Mouse (Mus musculus) neutrophil, adult 5-6 weeks (primary cell): ENCODE measurements around the gene Slc38a11. TPM values are rescaled to one million over a fixed set of nuclear protein-coding genes. Genes with fewer than 3 reads are reported as not detected.

Source experiments
- ATAC-seq: fragments of 151-379, 151-347 bp; 2 replicates; pipeline ENCODE4 v1.8.0; 2017; ENCODE audit warnings: mild to moderate bottlenecking, moderate TSS enrichment; ENCODE audit not compliant: insufficient number of reproducible peaks, poor library complexity, low FRiP score, severe bottlenecking; ENCODE audit errors: extremely low read depth
- total RNA-seq: library from RNA; stranded (forward); fragments of 200-1000 nt; gene quantifications from 2 replicates; pipeline ENCODE4 v1.2.3, GENCODE M21; 2017

The Slc38a11 gene
- 0.49 TPM in 1 of 2 replicates, not detected in the other for total RNA-seq

DNA sequence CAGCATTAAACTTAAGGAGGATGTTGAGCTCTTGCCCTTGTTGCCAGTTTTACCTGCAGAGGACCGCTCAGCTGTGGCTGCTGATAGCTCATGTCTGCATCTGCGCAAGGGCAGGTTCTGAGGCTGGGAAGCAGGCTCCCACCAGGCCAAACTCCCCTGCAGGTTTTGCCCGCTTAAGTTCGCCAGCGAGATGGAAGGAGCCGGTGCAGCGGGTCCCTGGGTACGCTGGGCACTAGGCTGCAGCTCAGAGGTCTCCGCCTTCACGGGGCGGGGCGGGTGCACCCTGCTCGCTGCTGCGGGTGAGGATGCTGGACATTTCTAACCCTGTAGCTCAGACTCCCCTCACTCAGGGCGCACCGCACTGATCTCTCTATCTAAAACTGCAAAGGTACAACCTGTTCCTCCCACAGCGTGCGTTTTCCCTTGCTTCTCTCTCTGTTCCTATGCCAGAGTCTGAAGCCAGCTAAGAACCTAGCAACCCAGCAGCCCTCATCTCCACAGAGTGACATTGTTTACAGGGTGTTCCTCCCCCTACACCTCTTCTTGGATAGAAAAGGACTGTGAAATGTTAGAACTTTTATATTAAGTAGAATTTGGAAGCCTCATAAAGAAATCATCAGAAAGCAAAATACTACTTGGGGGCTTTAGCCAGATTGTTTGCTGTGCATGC, at the start of gene Slc38a11:
Slc38a11 (minus strand) TSS at position 207 of the 670 bp plus-strand sequence.
- no peak for ATAC-seq

DNA sequence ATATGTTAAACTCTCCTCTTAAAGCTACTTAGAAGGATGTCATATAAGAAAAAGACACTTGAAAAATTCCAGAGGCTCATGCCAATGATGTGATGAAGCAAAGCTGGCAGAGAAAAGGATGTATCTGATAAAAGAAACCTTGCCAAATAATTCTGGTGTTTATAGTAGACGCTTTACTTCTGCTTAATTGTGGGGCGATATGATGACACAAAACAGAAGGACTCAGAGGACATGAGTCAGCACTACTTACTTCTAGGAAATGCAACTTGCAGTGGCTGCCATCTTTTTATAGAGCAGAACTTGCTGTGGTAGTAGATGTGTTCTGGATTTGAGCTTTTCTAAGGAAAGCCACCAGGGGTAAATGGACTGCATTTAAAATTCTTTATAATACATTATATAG, 43.3 kb upstream of the Slc38a11 start:
- no peak for ATAC-seq

DNA sequence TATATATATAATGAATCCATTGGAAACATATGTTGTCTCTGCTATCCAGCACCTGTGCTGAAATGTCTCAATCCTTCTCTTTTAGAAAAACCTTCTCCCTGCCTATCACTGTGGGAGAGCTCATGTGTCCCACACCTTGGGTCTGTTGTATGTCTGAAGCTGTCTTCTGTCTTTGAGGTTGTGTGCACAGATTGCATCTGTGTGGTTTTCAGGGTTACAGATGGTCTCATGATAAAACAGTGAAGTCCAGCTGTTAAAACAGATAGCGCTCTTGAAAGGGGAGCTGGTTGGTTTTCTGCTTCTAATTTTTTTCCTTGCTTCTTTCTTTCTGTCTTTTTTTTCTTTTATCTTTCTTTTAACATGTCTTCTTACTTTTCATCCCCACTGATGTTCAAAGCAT, 41.6 kb upstream of the Slc38a11 start:
- ATAC-seq, result no peak

DNA sequence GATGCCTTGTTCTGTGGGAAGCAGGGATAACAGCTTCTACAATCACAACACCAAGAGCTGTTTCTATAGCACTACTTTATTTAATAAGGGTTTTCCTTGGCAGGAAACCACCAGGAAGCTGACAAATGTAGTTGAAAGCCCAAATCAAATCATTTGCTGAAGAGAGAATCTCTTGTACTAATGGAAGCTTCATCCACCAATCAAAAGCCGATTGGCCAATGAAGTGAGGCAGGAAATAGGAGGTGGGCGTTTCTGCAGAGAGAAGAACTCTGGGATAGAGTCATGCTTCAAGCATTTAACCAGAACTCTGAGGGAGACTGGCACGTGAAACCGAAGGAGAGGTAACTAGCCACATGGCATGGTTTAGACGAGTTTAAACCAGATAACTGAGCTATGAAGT, 38.2 kb upstream of the Slc38a11 start:
- ATAC-seq, result no peak

DNA sequence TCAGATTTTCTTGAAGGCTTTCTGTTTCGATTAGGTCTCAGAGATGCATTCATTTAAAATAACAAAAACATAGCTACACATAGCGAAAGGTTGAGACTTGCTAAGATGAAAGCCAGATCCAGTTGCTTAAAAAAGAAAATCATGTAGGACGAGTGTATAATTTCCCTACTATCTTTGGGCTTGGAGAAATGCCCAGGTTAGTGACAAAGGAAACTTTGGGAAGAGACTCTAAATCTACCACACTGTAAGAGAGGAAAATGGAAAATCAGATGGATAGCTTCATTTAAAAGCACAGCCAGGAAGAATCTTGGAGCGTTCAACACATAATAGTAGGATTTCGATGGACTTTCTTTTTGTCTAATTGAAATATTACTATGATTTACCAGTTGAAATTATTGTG, 36.1 kb upstream of the Slc38a11 start:
- no peak for ATAC-seq

DNA sequence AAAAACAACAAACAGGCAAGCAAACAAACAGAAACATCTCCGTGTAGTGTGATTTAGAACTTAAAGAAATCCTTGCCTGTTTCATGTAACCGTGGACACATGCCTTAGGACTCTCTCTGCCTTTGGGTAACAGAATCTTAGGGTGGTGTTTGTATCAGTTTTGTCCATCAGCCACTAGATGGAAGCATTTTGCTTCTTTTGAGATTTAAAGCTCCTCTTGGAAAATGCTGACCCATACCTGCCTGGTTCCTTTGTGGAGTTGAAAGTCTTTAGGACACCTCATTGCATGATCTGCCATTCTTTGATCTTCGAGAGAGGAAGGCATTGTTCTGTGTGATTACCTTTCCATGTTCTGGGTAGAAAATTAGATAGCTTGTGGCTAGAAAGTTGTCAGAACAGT, 32.3 kb upstream of the Slc38a11 start:
- no peak for ATAC-seq

DNA sequence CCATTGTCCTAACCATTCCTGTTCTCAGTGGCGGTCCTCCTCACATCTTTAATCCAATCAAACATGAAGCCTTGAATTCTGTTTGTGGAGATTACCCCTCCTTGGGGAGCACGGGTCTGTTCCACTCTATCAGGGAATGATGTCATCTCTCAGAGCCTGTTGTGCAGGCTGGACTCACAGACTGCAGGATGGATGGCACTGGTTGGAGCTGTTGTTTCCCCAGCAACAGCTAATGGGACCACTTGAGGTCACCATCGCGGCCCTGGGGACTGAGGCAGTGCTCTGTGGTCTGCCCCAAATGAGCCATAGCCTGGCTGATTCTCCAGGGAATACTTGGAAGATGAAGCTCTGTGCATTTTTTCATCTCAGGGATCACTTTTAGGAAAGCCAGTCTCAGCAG, 29.2 kb upstream of the Slc38a11 start:
- ATAC-seq, result no peak

DNA sequence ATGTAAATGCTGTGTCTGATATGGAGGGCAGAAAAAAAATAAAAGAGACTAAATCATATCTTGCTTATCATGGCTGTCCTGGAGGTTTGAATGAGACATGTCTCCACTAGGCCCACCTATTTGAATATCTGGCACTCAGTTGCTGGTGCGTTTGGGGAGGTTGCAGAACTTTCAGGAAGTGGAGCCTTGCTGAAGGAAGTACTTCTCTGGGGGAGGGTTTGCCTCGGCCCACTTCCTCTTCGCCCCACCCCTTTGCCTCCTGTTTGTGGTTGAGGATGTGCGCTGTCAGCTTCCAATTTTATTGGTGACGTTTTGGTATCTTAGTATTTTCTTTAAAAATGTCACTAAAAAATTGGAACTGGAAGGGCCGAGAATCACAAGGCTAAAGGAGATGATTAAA, 27.5 kb upstream of the Slc38a11 start:
- ATAC-seq, result peak; percentile 90

DNA sequence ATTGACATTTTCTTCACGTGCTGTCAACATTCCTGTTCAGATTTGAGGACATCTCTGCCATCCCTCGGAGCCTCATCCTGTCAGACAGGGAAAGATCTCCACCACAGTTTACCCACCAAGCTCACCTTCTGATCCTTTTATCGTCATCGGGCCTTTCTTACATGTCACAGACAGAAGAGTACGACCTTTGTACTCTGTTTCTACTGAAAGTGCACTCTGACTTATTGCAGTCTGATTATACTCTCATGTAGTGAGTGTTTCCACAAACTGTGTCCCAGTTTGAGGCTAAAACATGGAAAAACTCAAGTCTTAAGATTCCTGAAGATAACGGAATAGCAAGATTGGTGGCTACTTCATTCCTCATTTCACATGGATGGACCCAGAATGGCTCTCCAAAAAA, 21.0 kb upstream of the Slc38a11 start:
- no peak for ATAC-seq

DNA sequence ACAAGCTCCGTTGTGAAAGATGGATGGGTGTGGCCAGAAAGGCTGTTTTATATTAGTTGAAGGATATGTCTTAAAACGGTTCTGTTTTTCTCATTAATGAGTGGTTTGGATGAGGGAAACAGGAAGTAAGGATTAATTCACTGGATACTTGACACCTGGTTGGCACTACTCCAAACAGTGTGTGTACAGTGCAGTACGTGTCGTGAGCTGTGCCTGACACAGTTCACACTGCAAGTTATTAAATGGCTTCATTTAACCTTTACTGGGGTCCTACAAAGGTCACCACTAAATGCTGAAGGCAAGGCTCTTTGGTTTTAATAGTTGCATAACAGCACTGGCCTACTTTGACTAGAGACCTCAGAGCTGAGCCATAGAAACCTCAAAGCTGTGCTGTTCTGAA, 18.7 kb upstream of the Slc38a11 start:
- no peak for ATAC-seq

DNA sequence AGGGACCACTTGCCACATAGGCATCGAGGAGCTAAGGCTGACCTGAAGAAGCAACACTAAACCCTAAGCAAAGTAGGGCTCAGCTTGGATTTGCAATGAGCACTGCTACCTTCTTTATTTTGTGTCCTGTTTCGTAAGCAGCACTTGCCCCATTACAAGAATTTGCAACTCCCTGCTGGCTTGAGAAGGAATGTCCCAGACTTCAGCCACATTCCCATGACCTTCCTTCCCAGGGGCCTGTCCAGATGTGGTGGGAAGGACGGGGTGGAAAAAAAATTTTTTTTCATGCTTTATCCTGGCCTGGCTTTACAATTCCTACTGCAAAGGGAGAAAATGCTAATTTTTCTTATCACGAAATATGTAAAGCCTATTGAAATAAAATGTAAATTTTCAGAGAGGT, 14.6 kb upstream of the Slc38a11 start:
- no peak for ATAC-seq

DNA sequence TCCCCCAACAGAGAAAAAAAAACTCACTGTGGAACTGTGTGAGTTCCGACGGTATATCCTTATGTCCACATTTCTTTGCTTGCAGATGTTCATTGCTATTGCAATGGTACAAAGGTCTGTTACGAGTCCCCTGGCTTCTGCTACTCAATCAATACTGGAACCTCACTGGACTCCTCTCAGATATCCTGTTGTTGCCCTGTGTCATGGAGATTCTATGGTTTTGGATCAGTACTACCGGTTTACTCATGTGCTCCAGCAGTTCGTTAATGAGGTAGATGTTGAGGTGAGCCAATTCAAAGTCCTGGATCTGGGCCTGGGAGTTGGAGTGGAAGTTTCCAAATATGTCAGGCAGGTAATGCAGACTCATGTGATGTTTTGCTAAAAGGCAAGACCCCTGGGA, 10.6 kb upstream of the Slc38a11 start:
- ATAC-seq, result no peak

DNA sequence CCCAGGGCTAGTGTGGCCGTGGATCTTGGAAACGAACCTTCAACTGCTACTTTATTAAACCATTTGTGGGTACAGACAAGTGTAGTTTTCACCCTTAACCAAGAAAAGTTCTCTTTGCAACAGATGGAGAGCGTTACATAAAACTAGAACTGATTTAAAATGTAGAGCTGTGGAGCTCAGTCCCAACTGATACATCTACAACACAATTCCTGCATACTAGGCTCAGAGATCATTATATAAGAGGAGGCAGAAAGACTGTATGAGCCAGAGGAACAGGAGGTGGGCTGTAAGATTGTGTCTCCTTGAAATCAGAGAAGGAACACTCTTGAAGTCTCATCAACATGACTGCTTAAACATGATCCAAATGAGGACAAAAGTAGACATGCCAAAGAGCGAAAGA, 9.2 kb upstream of the Slc38a11 start:
- ATAC-seq, result no peak

DNA sequence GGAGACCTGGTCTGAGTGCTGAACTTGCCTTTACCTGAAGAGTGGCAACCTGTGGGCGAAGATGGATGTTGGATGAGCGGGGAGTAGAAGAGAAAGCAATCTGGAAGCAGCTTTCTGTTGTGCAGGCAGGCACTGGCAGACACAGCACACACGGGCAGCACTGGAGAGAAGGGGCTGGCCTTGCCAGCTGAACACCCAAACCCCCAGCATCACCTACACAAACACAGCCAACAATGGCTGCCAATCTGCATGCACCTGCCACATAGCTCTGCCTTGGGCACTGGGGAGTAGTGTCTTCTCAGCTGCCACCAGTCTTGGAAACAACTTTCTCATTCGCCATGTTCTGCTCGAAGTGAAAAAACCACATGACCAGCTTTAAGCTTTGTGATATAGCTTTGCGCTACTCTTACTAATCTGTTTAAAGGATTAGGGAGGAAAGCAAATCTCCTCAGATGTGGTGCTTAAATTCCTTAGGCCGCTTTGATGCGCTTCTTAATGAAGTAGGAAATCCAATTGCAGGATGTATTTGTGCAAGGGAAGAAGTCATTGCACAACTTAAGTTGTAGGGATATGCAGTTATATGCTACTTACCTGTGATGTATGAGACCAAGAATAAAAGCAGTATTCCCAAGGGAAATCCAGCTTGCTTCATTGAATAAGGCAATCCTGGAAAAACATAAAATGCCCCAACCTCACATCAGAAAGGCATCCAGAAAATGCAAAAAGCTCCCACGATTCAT, 2.9 kb downstream of the Slc38a11 start:
- ATAC-seq, result no peak

DNA sequence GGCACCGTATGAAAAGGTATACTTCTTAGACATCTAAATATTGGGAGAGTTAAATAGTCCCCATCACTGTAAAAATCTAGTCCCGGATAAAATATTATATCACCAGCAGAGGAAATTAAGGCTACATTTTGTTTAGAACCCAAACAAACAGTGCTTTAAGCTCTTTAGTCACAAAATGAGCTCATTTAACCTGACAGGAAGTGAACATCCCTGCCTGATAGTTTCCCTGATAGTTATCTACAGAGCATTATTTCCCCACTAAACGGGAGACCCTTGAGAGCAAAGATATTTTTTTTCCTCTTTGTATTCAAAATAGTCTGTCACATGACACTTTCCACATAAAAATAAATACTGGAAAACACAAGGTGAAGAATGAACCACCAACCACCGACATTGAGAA, 16.5 kb downstream of the Slc38a11 start:
- no peak for ATAC-seq

DNA sequence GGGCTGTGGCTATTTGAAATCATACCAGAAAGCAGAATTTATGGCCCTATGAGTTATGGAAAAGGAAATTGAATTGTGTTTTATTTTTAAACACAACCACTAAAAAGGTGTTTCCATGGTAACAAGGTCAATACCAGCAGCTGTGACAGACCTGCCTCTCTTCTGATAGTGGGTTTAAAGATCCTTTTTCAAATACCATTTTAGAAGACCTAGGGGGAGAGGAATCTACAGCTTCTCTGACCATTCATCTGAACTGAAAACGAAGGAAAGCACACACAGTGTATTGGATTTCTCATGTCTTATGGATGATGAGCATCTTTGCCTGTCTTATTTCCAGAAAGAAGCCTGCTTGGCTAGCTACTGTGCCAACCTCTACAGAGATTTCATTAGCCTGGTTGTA, 16.9 kb downstream of the Slc38a11 start:
- no peak for ATAC-seq

DNA sequence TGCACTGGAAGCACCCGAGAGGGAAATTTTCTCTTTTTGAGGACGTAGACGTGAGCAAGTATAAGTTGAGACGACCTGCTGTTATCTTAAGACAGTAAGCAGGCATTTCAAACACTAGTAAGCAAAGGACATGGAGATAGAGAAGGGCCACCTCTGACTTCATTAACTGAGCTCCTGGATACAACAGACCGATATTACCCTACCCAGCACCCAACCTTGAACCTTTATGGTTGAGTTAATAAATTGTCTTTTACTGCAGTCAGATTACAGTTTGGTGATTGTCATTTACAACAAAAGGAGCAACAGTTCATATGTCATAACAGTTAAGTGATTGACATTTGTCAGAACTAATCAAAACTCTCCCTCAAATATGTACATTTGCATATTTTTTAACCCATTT, 17.8 kb downstream of the Slc38a11 start:
- no peak for ATAC-seq

DNA sequence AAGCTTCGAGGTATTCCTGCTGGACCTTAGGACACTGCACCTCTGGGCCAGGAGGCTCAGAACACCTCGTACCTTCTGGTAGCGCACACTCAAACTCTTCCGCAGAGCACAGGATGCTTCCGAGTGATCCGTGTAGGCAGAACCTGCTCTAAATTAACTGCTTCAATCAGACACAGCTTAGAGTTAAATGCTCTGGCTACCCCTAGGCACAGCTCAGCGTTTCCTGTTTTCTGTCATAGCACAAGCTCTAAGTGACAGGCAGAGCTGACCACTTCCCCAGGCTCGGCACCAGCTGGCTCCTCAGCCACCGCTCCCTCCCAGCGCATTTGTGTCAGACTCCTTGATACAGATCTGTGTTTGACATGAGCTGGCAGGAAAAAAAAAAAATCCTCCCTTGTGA, 21.8 kb downstream of the Slc38a11 start:
- ATAC-seq, result peak; percentile 91

DNA sequence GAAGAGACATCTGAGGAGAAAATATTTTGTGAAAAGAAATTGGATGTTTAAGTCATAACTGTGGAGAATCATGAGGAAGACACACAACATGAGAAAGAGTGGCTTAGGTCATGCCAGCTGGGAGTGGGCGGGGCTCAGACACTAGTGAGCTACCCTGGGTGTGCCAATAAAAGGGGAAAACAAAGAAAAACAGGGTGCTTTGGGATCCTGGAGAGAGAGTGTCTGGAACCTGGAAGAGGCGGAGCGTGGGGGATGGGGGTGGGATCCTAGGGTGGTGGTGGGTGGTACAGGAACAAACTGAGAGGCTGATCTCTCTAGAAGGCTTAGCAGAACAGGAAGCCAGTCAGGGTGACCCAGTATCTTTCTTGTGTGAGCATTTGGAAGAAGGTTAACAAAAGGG, 23.0 kb downstream of the Slc38a11 start:
- ATAC-seq, result no peak

DNA sequence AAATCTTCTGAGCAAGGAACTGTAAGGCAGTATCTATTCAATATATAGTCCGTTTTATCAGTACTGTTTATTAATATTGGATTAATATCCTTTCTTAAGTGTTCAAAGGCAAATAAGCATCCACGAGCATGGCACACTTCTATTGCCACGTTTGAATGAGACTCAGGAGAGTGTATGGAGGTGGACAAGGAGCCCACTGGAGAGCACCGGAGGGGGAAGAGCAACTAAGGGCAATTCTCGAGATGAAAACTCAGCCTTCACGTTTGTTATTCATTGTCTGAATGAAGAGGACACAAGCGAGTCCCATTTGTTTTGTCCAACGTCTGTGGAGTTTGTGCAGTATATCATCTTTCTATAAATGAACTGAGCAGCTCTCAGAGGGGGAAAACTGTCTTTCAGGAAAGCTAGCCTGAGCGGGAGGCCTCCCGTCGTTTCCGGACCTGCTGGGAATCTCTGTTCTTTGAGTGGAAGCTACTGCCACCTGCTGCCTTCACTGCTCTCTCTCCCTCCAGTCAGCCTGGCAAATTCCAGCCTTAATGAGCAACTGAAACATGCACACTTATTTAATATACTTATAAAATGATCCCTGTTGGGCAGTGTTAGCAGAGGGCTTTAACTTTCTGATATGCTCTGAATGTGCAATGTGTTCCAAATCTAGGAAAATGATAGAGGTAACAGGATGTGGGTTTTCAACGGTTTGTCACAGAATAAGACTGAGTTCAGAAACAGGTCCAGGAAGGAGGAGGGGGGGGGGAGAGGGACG, 26.3 kb downstream of the Slc38a11 start:
- no peak for ATAC-seq
